8 mouse cellular contexts compared by ENCODE assay signal in the genomic region with DNA sequence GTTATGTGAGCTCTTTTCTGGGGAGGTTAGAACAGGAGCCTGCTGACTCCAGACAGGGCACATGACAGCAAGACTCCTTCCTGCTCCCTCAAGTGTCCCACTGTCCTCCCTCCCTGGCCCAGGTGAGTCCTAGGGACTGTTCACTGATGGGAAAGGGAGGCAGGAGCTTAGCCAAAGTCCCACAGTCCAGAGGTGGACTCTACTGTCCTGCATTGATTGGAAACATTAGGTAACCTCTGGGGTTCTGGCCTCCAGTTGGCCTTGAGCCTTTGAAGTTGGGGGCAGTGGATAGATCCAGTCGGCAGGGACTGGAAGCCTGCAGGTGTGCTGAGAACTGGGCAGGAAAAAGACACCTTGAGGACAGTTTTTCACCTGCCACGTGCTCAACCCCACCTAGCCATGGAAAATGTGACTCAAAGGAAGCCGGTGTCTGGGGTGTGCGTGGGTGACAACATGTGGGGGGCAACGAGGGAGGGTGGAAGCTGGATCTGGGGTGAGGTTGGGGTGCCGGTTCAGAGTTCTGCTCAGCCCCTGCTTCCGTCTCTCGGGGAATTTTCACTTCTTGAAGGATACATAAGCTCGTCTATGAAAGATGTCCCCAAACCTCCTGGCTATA. TPM values are rescaled to one million over a fixed set of nuclear protein-coding genes. Genes with fewer than 3 reads are reported as not detected.
DNase-seq lines count a peak whose midpoint lies in the region; ATAC-seq and TF ChIP-seq lines count a peak whose summit lies in the region.
"Had no signal": no experiment of that assay in that cellular context is flagged by ENCODE, and none has a peak within 500 bp of the region (broad histone marks: within the 10 kb centered on the region; RNA-seq: fewer than 3 reads in every experiment).

No protein-coding gene starts in this region.

- H3K9me3 ChIP-seq in midbrain, embryonic 10.5 days (replicated peaks), result no peaks in the 10 kb centered on the region
- H3K9me3 ChIP-seq in midbrain, embryonic 11.5 days (ENCODE audit: control insufficient read depth, low read length), result no peaks in the 10 kb centered on the region
- no peaks in the 10 kb centered on the region for H3K9me3 ChIP-seq in liver, embryonic 14.5 days (ENCODE audit: control insufficient read depth, low read length)

- DNase-seq in midbrain, embryonic 10.5 days (ENCODE audit: low spot score), result no peak
- DNase-seq in midbrain, embryonic 11.5 days (ENCODE audit: low spot score, missing footprints), result no peak
- DNase-seq in liver, embryonic 14.5 days (ENCODE audit: low read depth in 3 of 3, low spot score in 3 of 3), result no peak
- peak; percentile 70 for DNase-seq in thymus, postnatal 10 days (ENCODE audit: low spot score in 2 of 2)
- DNase-seq in adrenal gland, postnatal 10 days, result no peak
- DNase-seq in lung, postnatal 10 days, result no peak
- DNase-seq: heart, adult 2 months had no signal

- H3K4me1 ChIP-seq in midbrain, embryonic 10.5 days, result peaks cover 33% of the 10 kb centered on the region
- peaks cover 2% of the 10 kb centered on the region; the same call in 1 of the 2 replicates for H3K4me1 ChIP-seq in midbrain, embryonic 11.5 days (ENCODE audit: control insufficient read depth, insufficient read depth, low read length)
- H3K4me1 ChIP-seq in liver, embryonic 14.5 days (replicated peaks; ENCODE audit: control insufficient read depth in 2 of 2, insufficient read depth in 2 of 2, low read length in 1 of 2), result peaks cover 0 to 7% of the 10 kb centered on the region in 2 experiments; a peak in 1 of 4 replicates

- 81% methylated on average over 9 of the region's 9 CpGs for WGBS in midbrain, embryonic 10.5 days
- 81% methylated on average over 9 of the region's 9 CpGs for WGBS in midbrain, embryonic 11.5 days
- 57% methylated on average over 9 of the region's 9 CpGs for WGBS in liver, embryonic 14.5 days (ENCODE audit: insufficient replicate concordance)

- H3K4me3 ChIP-seq in midbrain, embryonic 10.5 days, result no peak overlapping the region
- no peak overlapping the region for H3K4me3 ChIP-seq in midbrain, embryonic 11.5 days (ENCODE audit: low read depth, low read length)
- H3K4me3 ChIP-seq in liver, embryonic 14.5 days (ENCODE audit: insufficient read depth in 1 of 2, low read depth in 2 of 2, low read length in 2 of 2), result no peak overlapping the region
- H3K4me3 ChIP-seq: heart, adult 2 months had no signal

- H3K9ac ChIP-seq in midbrain, embryonic 11.5 days (ENCODE audit: low read length), result no peak overlapping the region
- no peak overlapping the region for H3K9ac ChIP-seq in liver, embryonic 14.5 days (replicated peaks)

- H3K27ac ChIP-seq in midbrain, embryonic 10.5 days (replicated peaks), result peak overlapping the region; percentile 43
- no peak overlapping the region for H3K27ac ChIP-seq in midbrain, embryonic 11.5 days (ENCODE audit: low read depth, low read length)
- H3K27ac ChIP-seq in liver, embryonic 14.5 days, result no peak overlapping the region
- H3K27ac ChIP-seq: heart, adult 2 months had no signal

- peaks cover 7% of the 10 kb centered on the region; the same call in 1 of the 2 replicates for H3K27me3 ChIP-seq in midbrain, embryonic 10.5 days (ENCODE audit: low read depth, poor library complexity, severe bottlenecking)
- no peaks in the 10 kb centered on the region for H3K27me3 ChIP-seq in midbrain, embryonic 11.5 days (ENCODE audit: control insufficient read depth, insufficient read depth, low read length)
- H3K27me3 ChIP-seq in liver, embryonic 14.5 days (ENCODE audit: control insufficient read depth, insufficient read depth, low read length), result no peaks in the 10 kb centered on the region

- 0 out of 2 replicates have a peak, but pooled peaks have one; percentile 3 for TF ChIP-seq CTCF in liver, embryonic 14.5 days (IDR thresholded peaks at IDR 0.05; ENCODE audit: low read depth)

- no peaks in the 10 kb centered on the region for H3K36me3 ChIP-seq in midbrain, embryonic 10.5 days
- H3K36me3 ChIP-seq in midbrain, embryonic 11.5 days (ENCODE audit: control insufficient read depth, insufficient read depth, low read length), result no peaks in the 10 kb centered on the region
- H3K36me3 ChIP-seq in liver, embryonic 14.5 days (replicated peaks; ENCODE audit: control insufficient read depth, insufficient read depth, low read depth), result no peaks in the 10 kb centered on the region

- no peak for ATAC-seq in midbrain, embryonic 11.5 days (ENCODE audit: low FRiP score)
- peak; percentile 66 for ATAC-seq in activated CD4-positive, CD25-positive, alpha-beta regulatory T cell, adult 4 months
- peak; percentile 48; the same call in 1 of the 2 replicates for ATAC-seq in liver, embryonic 14.5 days (ENCODE audit: insufficient read depth)

- no peak overlapping the region for H3K4me2 ChIP-seq in midbrain, embryonic 11.5 days
- no peak overlapping the region for H3K4me2 ChIP-seq in liver, embryonic 14.5 days (ENCODE audit: low read depth)

- TF ChIP-seq EP300 in liver, embryonic 14.5 days (IDR thresholded peaks at IDR 0.05; ENCODE audit: low read depth), result no peak

RNA-seq across cellular contexts. Expression of a gene that starts 42.4 kb away (rescaled TPM):
- polyA plus RNA-seq in midbrain, embryonic 10.5 days (2016; fragmentation: Nextera tagmentation; extraction: Ambion mirVana), result 407 and 486 TPM in 2 replicates
- 333 and 390 TPM in 2 replicates for polyA plus RNA-seq in midbrain, embryonic 11.5 days (2014; fragmentation: Nextera tagmentation; extraction: Ambion mirVana)
- 1,000 to 10,000 TPM; 1,145 to 1,405 TPM for polyA plus RNA-seq in activated CD4-positive, CD25-positive, alpha-beta regulatory T cell, adult 4 months (2017; shearing (Covaris generic))
- polyA plus RNA-seq in liver, embryonic 14.5 days (2012; rRNA removed), result 457 and 805 TPM in 2 replicates
- 325 and 341 TPM in 2 replicates for polyA plus RNA-seq in liver, embryonic 14.5 days (2014; fragmentation: Nextera tagmentation; extraction: Ambion mirVana)
- 100 to 1,000 TPM; 633 to 663 TPM for total RNA-seq in adrenal gland, postnatal 10 days (2021)

RNA-seq across cellular contexts. Expression of a gene that starts 47.7 kb away (rescaled TPM):
- 619 and 802 TPM in 2 replicates for polyA plus RNA-seq in midbrain, embryonic 10.5 days (2016; fragmentation: Nextera tagmentation; extraction: Ambion mirVana)
- polyA plus RNA-seq in midbrain, embryonic 11.5 days (2014; fragmentation: Nextera tagmentation; extraction: Ambion mirVana), result 500 and 543 TPM in 2 replicates
- polyA plus RNA-seq in activated CD4-positive, CD25-positive, alpha-beta regulatory T cell, adult 4 months (2017; shearing (Covaris generic)), result 100 to 1,000 TPM; 281 to 355 TPM
- 23.0 and 29.8 TPM in 2 replicates for polyA plus RNA-seq in liver, embryonic 14.5 days (2012; rRNA removed)
- 33.2 and 33.8 TPM in 2 replicates for polyA plus RNA-seq in liver, embryonic 14.5 days (2014; fragmentation: Nextera tagmentation; extraction: Ambion mirVana)
- 100 to 1,000 TPM in 1 of 2 experiments, 10 to 100 TPM in 1; 97.2 to 110 TPM for total RNA-seq in adrenal gland, postnatal 10 days (2021)

Comparison
In these comparisons a context has a peak if more than half of its experiments do, and no peak if none do; other contexts are left out.
1. DNase-seq: peak in thymus, postnatal 10 days (2 of 2); none in midbrain, embryonic 10.5 days (single experiment), midbrain, embryonic 11.5 days (single experiment), liver, embryonic 14.5 days (0 of 3), adrenal gland, postnatal 10 days (single experiment) and lung, postnatal 10 days (single experiment).
2. RNA of a gene that starts 47.7 kb away (polyA plus RNA-seq): 619 to 802 TPM in midbrain, embryonic 10.5 days, 500 to 543 TPM in midbrain, embryonic 11.5 days and 281 to 355 TPM in activated CD4-positive, CD25-positive, alpha-beta regulatory T cell, adult 4 months; 23.0 to 33.8 TPM in liver, embryonic 14.5 days; every median in the first group is over 4 times any median in the second.